Mouse (Mus musculus) cerebellum, postnatal 36 days (tissue): ENCODE measurements at regions not wholly inside any gene's neighbourhood (a gene's known extent, or its start where the extent isn't known, plus 50 kb on each side); places are given as distances from the start of the nearest gene placed in this dataset.
A peak's percentile ranks its signal among the peaks of the same experiment; 100 is the strongest.

Source experiments
- DNase-seq, 2 experiments: peaks; one replicate each; pipeline ENCODE4 v3.0.0; 2021 to 2022; ENCODE audit warnings: mixed read lengths in 2 of 2

DNA sequence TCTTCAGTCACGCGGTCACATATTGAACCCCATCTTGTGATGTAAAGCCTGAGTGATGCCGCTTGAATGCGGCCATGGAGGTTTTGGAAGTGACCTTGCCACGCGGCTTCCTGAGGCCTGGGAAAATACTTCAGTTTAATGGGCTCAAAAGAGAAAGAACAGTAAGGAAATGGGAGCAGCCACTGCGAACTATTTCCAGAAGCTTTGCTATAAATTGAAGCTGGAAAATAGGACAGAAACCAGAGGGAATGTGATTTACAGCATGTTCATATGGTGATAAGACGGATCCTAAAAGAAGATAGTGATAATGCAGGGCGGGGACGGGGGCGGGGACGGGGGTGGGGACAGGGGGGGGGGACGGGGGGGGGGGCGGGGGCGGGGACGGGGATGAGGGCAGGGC, 52.7 kb upstream of the Trpc4 start:
- DNase-seq = no peak

DNA sequence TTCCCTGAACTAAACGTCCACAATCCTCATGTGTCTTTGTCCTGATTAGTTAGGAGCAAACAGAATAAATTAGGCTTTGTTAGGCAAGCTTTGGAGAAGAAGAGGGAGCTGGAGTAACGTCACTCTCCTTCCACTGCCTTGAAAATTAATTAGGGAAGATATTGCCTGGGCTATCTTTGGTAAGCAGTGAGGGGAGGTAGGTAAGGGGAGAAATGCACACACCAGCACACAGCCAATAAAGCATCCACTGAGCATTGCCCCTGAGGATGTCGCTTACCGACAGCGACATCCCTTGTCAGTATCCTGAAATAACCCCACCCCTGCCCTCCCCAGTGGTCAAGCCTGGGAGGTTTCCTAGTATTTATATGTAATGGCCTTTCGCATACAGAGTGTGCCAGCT, 72.2 kb upstream of the Trpc4 start:
- no peak for DNase-seq

- DNase-seq = no peak
These were observed 79.4 kb upstream of the Trpc4 start for GRCm38 (mm10) chr3:54076461-54076860.

GRCm38 (mm10) chr3:54060653-54061052, 95.2 kb upstream of the Trpc4 start:
- no peak for DNase-seq

DNA sequence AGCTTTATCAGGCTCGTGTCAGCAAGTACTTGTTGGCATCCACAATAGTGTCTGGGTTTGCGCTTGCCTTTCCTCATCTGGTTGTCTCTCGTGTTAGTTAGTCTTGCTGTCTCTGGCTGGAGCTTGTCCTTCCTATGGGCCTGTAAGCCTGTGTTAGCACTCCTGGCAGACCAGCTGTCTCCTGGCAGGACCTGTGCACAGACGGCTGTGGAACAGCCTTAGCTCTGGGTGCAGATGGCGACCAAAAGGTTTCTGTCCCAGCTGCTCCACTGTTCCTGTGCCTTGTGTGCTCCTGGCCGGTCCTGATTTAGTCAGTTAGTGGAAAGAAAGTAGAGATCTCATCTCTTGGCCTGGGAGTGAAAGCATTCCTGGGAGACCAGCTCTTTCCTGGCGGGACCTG, 101.5 kb upstream of the Trpc4 start:
- DNase-seq = no peak

DNA sequence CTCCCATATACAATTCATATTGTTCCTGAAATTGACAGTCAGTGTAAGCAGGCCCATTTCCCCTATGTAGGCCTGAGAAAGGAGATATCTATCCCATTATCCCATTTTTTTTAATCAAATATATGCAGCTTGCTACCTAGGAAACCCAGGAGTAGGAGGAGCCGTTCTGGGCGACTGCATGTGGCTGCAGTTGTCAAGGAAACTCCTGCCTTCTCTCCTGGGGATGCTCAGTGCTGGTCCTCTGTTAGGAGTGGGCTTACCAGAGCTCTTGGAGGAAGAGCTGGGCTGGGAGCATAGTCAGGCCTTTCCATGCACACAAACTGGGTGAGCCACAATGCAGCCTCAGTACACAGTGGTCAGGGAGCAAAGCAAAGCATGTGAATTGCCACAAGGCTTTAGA, 106.5 kb upstream of the Trpc4 start:
- DNase-seq = no peak

GRCm38 (mm10) chr3:54048091-54048670, 107.7 kb upstream of the Trpc4 start:
- no peak for DNase-seq

- no peak for DNase-seq
These were observed 128.5 kb upstream of the Trpc4 start for GRCm38 (mm10) chr3:54027365-54027764.

GRCm38 (mm10) chr3:54020196-54020595, 135.6 kb upstream of the Trpc4 start:
- DNase-seq = no peak

DNA sequence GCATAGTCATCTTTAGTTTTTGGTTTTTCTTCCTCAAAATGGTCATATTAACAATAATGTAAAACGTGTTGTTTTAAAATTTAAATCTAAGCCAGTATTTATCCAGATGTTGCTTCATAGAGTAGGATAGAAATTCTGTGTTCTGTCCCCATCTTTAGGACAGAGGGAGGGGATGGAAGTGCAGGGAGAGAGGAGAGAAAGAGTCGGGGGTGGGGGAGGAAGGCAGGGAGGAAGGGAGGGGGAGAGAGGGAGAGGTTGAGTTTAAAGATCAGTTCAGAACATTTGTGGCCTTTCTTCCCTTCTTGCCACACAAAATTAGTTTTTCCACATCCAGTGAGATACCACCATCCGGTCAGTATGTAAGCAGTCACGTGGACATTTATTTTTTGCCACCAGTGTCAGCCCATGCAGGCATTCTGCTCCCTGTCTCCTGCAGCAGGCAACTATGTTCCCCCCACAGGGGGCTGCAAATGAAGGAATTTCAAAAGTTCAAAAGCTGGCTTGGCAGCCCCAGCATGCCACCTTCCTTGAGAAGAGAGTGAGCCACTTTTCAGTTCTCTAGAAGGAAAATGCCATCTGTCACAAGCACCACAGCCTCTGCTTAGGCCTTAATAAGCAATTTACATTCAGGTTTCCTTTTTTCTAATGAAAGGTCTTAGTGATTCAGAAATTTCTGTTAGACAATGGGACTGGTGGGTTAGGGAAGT, 137.7 kb upstream of the Trpc4 start:
- DNase-seq = no peak

DNA sequence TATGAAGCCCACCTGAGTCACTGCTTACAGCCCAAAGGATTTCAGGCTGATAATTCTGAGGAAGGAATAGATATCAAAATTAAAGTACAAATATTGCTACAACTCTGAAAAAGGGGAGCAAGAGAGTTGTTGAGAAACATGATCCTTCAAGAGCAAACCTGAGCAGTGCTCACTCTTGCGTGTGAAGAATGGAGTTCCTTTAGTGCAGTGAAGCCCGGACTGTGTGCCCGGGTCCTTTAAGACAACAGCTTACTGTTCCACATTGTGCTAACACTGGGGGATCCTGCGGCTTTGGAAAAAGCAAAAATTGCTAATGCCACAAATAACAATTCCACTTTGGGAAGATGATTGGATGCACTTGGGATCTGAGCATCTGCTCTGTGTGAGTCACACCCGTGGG, 139.0 kb upstream of the Trpc4 start:
- no peak for DNase-seq

GRCm38 (mm10) chr3:54011016-54011415, 144.8 kb upstream of the Trpc4 start:
- no peak for DNase-seq

DNA sequence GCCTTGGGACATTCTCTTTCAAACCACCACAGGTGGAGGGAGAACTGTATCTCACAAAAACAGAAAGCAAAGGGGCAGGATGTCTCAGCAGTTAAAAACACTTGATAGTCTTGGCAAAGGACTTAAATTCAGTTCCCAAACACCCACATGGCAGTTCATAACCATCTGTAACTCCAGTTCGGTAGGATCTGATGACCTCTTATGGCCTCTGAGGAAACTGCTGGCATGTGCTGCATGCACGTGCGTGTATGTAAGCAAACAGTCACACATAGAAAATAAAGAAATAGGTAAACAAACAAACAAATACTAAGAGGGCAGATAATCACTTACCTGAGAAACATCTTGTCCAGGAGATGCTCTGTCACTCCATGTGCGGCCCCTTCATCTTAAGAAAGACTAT, 129.4 kb upstream of the Ufm1 start:
- no peak for DNase-seq

DNA sequence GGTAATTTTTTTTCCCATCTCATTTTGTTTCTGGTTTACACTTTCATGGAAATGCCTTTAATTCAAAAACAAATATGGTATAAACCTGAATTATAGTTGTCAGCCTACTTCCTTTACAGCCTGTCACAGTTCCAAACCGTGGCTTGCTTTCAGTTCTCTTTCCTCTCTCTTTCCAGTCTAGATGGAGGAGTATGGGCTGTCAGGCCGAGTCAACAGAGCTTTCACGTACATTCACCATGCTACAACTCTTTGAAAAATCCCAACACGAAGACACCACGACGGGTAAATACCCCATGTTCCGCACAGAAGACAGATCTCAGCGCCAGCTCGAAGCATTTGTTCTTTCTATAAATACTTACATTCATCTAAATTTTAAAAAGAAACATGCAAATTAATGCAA, 125.2 kb upstream of the Ufm1 start:
- no peak for DNase-seq

- peak; percentile 21 to 50 for DNase-seq
These were observed 124.6 kb upstream of the Ufm1 start for GRCm38 (mm10) chr3:53988256-53988655.

- DNase-seq = no peak
These were observed 123.7 kb upstream of the Ufm1 start for GRCm38 (mm10) chr3:53987316-53987715.

GRCm38 (mm10) chr3:53984743-53985550, 121.3 kb upstream of the Ufm1 start:
- DNase-seq = no peak

GRCm38 (mm10) chr3:53982311-53982710, 118.7 kb upstream of the Ufm1 start:
- DNase-seq = no peak

DNA sequence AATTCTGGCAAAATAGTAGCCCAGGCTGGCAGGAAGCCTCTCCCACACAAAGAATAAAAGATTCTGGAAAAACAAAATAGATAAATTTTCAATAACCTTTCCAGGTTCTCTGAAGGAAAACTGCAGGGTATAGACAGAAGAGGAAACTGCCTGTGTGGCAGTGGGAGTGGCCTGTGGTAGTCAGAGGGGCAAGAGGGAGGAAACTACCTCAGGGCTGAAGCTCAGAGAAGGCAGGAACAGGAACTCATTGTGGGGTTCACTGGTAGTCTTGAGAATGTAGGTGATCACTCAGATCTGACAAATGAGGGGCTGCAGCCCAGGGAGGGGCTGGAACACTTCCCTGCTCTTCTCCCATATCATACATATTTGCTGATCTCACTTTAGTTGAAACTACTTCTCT, 118.0 kb upstream of the Ufm1 start:
- no peak for DNase-seq

DNA sequence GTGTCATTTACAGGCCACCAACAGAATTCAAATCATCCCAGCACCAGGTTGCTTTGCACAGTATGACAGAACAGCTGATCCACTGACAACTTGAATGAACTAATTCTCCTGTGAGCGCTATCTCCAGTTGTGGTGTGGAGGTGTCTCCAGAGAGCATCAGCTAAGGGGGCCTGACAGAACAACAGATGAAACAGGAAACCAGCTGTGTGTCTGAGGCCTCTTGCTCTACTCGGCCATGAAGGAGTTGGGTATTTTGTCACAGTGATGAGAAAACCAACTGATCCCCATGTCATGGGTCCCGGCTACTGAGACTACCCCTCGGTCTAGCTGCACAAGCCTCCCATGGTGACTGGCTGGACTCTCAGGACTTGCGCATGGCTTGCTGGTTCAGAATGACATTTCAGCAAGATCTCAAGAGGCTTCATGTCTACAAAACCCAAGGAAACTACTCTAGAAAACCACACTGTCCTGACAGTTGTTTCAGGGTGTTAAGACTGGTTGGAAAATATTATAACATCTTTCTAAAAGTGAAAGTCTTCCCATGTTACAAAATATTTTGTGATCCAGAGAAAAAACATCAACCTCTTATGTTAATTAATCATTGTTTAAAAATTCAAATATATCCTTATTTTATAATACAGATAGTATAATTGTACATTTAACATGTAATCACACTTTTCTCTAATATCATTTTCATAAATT, 113.9 kb upstream of the Ufm1 start:
- no peak for DNase-seq

- no peak for DNase-seq
These were observed 111.4 kb upstream of the Ufm1 start for GRCm38 (mm10) chr3:53974905-53975551.

GRCm38 (mm10) chr3:53969000-53969641, 105.5 kb upstream of the Ufm1 start:
- DNase-seq = no peak
